Mouse (Mus musculus) kidney, embryonic 14.5 days (tissue): Measurements from ENCODE around the gene 2410131K14Rik. TPM values are rescaled to one million over a fixed set of nuclear protein-coding genes. Genes with fewer than 3 reads are reported as not detected.

Experiments
- ATAC-seq: fragments of 200-750 bp; cut with Nextera tagmentation; 2 replicates; pipeline ENCODE4 v1.8.0; 2017; ENCODE audit warnings: moderate number of reproducible peaks, mild to moderate bottlenecking, moderate TSS enrichment, moderate library complexity; ENCODE audit not compliant: low FRiP score, low TSS enrichment
- H3K27ac ChIP-seq: fragments of 300-500 bp; sonication (generic); 2 replicates; pipeline ENCODE4 v1.5.1; 2014; ENCODE audit warnings: low read depth, mild to moderate bottlenecking, low read length, moderate library complexity, mixed read lengths
- H3K27me3 ChIP-seq: fragments of 300-500 bp; sonication (generic); 2 replicates; pipeline ENCODE4 v1.6.1; 2014; ENCODE audit warnings: mild to moderate bottlenecking, low read length; ENCODE audit not compliant: control insufficient read depth, insufficient read depth
- H3K36me3 ChIP-seq: fragments of 300-500 bp; sonication (generic); 2 replicates; pipeline ENCODE4 v1.6.1; 2014; ENCODE audit warnings: low read length, mixed read lengths; ENCODE audit not compliant: control insufficient read depth, insufficient read depth
- H3K4me1 ChIP-seq: fragments of 300-500 bp; sonication (generic); 2 replicates; pipeline ENCODE4 v1.6.1; 2014; ENCODE audit warnings: low read length, mixed read lengths; ENCODE audit not compliant: control insufficient read depth, insufficient read depth
- H3K4me2 ChIP-seq: fragments of 300-500 bp; sonication (generic); replicated peaks from 2 replicates; pipeline ENCODE4 v1.6.1; 2014; ENCODE audit warnings: low read depth, mild to moderate bottlenecking, low read length
- H3K4me3 ChIP-seq: fragments of 300-500 bp; sonication (generic); 2 replicates; pipeline ENCODE4 v1.5.1; 2014; ENCODE audit warnings: mild to moderate bottlenecking, low read length
- H3K9ac ChIP-seq: fragments of 300-500 bp; sonication (generic); 2 replicates; pipeline ENCODE4 v1.6.1; 2014; ENCODE audit warnings: low read depth, mild to moderate bottlenecking, low read length, moderate library complexity
- H3K9me3 ChIP-seq: fragments of 300-500 bp; sonication (generic); 2 replicates; pipeline ENCODE4 v1.6.1; 2016; ENCODE audit warnings: low read length; ENCODE audit not compliant: control insufficient read depth
- WGBS: fragments of 180-500 bp; shearing (Covaris S2); extraction: QIAGEN DNeasy Blood & Tissue Kit; methylation state at CpG from one replicate; pipeline ENCODE4 v1.1.7; 2014; 5-methylcytosine and 5-hydroxymethylcytosine counted together
- polyA plus RNA-seq: library from polyadenylated mRNA; unstranded; fragments of >200 nt; fragmentation: Nextera tagmentation; extraction: Ambion mirVana; gene quantifications from 2 replicates; pipeline ENCODE4 v1.2.1, GENCODE M21; 2014

The 2410131K14Rik gene
- polyA plus RNA-seq, 1 experiment from 2014 or later, result 10.9 TPM

DNA sequence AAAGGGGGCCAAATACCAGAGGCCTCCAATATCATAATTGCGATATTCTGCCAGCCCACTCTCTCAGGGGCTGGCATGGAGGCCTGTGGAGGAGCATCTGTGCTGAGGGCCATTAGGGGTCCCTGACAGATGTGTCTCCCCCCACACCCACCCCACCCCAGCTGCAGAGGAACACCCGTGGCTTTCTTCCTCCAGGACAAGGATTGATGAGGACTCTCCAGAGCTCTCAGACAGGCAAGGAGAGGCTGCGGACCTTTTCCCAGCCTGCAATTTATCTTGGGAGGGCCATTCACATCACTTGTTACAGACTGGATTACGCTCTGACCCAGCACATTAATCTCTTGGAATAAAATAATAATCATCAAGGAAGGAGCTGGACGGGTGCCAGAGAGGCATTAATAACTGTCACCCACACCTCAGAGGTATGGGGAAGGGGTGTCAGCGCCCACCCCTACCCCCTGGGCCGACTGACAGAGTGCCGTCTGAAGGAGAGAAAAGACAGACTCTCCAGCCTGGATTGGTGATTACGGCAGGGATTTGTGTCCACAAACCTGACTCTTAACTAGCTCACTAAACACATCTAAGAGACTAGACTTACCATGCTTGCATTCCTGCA, 21.8 kb upstream of the 2410131K14Rik start:
- H3K4me1 ChIP-seq, result no peaks in the 10 kb centered on the region
- H3K36me3 ChIP-seq, result peaks cover 4% of the 10 kb centered on the region; the same call in 1 of the 2 replicates
- H3K4me3 ChIP-seq, result no peak overlapping the region
- no peak overlapping the region for H3K9ac ChIP-seq
- no peak overlapping the region for H3K27ac ChIP-seq
- H3K4me2 ChIP-seq, result no peak overlapping the region
- H3K27me3 ChIP-seq, result no peaks in the 10 kb centered on the region
- 45% methylated on average over 9 of the region's 9 CpGs for WGBS
- no peaks in the 10 kb centered on the region for H3K9me3 ChIP-seq
- no peak for ATAC-seq

DNA sequence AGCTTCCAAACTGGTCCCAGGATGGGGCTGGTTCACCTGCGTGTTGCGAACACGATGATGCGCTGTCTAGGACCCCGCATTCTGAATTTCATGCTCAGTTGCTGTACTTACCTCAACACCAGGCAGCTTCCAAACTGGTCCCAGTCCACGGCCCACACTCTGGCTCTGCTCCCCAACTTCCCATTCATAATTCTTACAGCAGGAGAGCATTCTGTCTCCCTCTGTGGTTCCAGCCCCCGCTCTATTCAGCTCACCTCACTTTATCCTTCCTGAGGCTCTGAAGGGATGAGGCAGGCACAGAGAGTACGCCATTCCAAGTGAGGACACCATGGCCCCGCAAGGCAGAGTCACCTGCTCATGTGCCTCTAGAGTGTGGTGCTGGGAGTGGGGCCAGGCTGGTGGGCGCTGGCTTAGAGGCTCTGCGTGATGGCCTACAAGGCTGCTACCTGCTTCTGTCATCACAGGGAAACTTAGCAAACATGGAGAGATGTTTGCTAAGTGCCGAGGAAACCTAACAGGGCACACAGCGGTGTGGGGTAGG, 14.9 kb upstream of the 2410131K14Rik start:
- peaks cover 9% of the 10 kb centered on the region; the same call in 1 of the 2 replicates for H3K36me3 ChIP-seq
- no peak overlapping the region for H3K4me2 ChIP-seq
- no peak overlapping the region for H3K9ac ChIP-seq
- no peaks in the 10 kb centered on the region for H3K27me3 ChIP-seq
- no peak overlapping the region for H3K4me3 ChIP-seq
- no peaks in the 10 kb centered on the region for H3K9me3 ChIP-seq
- no peak for ATAC-seq
- no peaks in the 10 kb centered on the region for H3K4me1 ChIP-seq
- H3K27ac ChIP-seq, result no peak overlapping the region
- WGBS, result 94% methylated on average over 13 of the region's 13 CpGs

DNA sequence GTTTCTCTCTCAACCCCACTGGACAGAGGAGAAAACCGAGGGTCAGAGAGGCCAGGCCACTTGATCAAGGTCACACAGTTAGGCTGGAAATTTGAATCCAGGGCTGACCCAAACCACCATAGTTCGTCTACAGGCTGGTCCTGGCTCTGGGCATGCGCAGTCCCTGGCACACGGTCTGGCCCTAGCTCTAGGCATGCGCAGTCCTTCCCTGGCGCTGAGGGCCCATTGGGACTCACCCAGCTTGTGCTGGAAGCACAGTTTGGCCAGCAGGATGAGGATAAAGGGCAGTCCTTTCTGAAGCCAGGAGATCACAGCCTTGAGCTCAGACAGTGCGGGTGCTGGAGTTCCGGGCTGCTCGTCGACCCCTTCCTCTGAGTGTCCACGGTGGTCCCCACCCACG, 8.1 kb upstream of the 2410131K14Rik start:
- Histone ChIP-seq H3K4me2 (no peak overlapping the region), H3K9ac (no peak overlapping the region), H3K9me3 (no peaks in the 10 kb centered on the region), H3K36me3 (peaks cover 7% of the 10 kb centered on the region; the same call in 1 of the 2 replicates), H3K4me1 (no peaks in the 10 kb centered on the region), H3K27me3 (no peaks in the 10 kb centered on the region), H3K4me3 (no peak overlapping the region), H3K27ac (no peak overlapping the region)
- 85% methylated on average over 12 of the region's 12 CpGs for WGBS
- ATAC-seq, result no peak

DNA sequence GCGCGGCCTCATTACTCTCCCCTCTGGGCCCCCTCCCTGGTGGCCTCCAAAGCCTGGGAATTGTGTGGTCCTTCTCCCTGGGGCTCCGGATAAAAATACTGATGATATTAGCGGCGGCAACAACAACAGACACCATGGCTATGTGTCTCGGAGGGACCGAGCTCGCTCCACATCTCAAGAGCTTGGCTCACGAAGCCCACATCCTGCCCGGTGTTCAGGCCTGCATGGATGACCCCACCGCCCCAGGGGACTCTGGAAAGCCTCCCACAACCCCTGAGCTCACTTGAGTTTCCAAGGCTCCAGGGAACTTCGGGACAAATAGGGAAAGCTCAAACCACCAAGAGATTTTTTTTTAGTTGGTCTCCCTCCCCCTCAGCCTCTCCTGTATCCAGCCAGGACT, 5.4 kb upstream of the 2410131K14Rik start:
- Histone ChIP-seq H3K4me1 (peaks cover 4% of the 10 kb centered on the region; the same call in 1 of the 2 replicates), H3K27ac (no peak overlapping the region), H3K4me2 (no peak overlapping the region), H3K9me3 (no peaks in the 10 kb centered on the region), H3K27me3 (no peaks in the 10 kb centered on the region), H3K9ac (no peak overlapping the region), H3K36me3 (peaks cover 7% of the 10 kb centered on the region; the same call in 1 of the 2 replicates), H3K4me3 (no peak overlapping the region)
- no peak for ATAC-seq
- WGBS, result 85% methylated on average over 12 of the region's 12 CpGs

DNA sequence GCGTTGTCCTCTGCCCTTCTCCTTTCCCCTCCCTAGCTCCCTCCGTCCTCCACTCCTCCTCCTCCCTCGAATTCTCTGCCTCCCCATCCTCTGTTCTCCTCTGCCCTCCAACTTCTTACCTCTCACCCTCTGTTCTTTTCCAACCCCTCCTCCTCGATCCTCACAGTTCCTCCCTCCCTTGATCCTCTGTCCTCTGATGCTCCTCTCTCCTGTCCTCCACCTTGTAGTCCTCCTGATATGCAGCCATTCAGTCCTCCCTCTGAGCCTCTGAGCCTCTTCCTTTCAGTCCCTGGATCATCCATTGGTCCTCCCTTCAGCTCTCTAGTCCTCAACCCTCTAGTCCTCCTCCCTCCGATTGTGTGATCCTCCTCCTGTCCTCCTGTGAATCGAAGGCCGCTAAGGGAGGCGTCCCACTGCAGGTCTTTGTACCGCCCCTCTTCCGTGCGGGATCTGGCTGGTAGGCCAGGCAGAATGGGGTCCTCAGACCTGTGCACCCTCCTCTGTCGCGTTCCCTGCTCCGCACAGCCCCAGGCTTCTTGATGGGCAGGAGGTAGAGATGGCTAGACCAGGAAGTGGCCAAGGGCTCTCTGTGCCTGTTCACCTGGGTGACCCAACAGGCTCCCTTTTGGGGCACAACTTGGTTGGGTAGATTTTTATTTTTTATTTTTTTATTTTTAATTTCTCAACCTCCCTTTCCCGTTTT, 730 bp downstream of the 2410131K14Rik start:
- peak overlapping the region; percentile 39 for H3K27ac ChIP-seq

DNA sequence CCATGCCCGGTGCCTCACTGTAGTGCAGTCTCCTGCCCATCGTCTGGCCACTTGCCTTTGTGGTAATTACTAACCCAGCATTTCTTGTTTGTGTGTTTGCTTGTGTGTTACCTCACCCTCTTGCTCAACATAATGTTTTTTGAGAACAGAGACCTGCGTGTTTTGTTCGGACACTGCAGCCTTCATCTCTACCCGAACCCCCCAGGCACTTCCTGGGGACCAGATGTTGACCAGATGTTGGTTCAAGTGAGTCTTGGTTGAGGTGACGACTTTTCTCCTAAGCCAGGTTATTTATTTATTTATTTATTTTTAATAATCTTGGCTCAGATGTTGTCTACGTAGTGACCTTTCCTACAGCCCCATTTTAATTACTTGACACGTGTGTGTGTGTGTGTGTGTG, 2.4 kb downstream of the 2410131K14Rik start:
- H3K27me3 ChIP-seq, result no peaks in the 10 kb centered on the region
- H3K27ac ChIP-seq, result no peak overlapping the region
- peaks cover 10% of the 10 kb centered on the region; the same call in 1 of the 2 replicates for H3K36me3 ChIP-seq
- H3K4me2 ChIP-seq, result no peak overlapping the region
- no peak overlapping the region for H3K9ac ChIP-seq
- ATAC-seq, result no peak
- H3K4me3 ChIP-seq, result no peak overlapping the region
- H3K9me3 ChIP-seq, result no peaks in the 10 kb centered on the region
- 88% methylated on average over 8 of the region's 8 CpGs for WGBS
- peaks cover 15% of the 10 kb centered on the region for H3K4me1 ChIP-seq

More for the DNA sequence above, 730 bp downstream of the 2410131K14Rik start:
- Histone ChIP-seq H3K4me2 (peak overlapping the region; percentile 83), H3K9ac (peak overlapping the region; percentile 72), H3K4me1 (peaks cover 15% of the 10 kb centered on the region), H3K4me3 (peak overlapping the region; percentile 76), H3K36me3 (peaks cover 13% of the 10 kb centered on the region; the same call in 1 of the 2 replicates), H3K27me3 (no peaks in the 10 kb centered on the region), H3K9me3 (no peaks in the 10 kb centered on the region)
- WGBS, result 6% methylated on average over 15 of the region's 15 CpGs
- ATAC-seq, result no peak; the same call in 1 of the 2 replicates

DNA sequence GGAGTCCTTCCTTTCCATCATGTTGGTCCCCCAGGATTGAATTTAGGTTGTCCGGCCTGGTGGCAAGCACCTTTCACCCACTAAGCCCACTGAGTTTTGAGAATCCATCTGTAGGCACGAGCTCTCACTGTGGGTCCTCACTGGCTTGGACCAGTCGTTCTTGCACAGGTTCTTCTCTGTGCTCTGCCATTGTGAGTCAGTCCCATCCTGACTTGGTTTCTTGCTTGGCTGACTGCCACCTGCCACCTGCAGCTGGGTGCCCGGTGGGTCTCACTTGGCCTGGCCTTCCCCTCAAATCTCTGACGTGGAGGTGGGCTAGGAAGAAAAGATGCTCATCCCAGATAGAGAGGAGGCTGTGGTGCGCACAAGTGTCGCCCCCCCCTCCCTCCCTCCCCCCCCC, 6.0 kb downstream of the 2410131K14Rik start:
- Histone ChIP-seq H3K9ac (no peak overlapping the region), H3K27me3 (no peaks in the 10 kb centered on the region), H3K4me3 (no peak overlapping the region), H3K36me3 (peaks cover 13% of the 10 kb centered on the region; the same call in 1 of the 2 replicates), H3K4me1 (peaks cover 8% of the 10 kb centered on the region), H3K9me3 (no peaks in the 10 kb centered on the region), H3K4me2 (no peak overlapping the region), H3K27ac (no peak overlapping the region)
- ATAC-seq, result no peak
- 87% methylated on average over 6 of the region's 7 CpGs for WGBS

DNA sequence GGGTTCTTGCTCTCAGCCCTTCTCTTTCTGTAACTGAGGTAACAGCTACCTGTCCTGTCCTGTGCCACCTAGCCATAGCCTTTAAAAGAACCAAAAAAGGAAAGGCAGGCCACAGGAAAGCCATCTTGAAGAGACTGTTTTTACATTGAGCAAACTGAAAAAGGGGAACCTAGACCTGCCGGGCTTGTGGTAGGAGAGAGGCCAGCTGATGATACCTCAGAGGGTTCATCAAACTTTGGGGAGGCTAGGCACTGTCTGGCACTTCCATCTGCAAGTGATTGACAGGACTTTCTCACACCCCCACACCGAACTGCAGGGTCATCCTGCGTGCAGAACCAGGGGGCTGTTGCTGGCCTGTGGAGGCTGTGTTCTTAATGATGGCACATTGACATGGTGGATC, 8.5 kb downstream of the 2410131K14Rik start:
- Histone ChIP-seq H3K27ac (no peak overlapping the region), H3K36me3 (peaks cover 27% of the 10 kb centered on the region), H3K27me3 (no peaks in the 10 kb centered on the region), H3K4me2 (no peak overlapping the region), H3K4me1 (no peaks in the 10 kb centered on the region), H3K9me3 (no peaks in the 10 kb centered on the region), H3K4me3 (no peak overlapping the region), H3K9ac (no peak overlapping the region)
- WGBS, result 89% methylated on average over 3 of the region's 3 CpGs
- ATAC-seq, result no peak

DNA sequence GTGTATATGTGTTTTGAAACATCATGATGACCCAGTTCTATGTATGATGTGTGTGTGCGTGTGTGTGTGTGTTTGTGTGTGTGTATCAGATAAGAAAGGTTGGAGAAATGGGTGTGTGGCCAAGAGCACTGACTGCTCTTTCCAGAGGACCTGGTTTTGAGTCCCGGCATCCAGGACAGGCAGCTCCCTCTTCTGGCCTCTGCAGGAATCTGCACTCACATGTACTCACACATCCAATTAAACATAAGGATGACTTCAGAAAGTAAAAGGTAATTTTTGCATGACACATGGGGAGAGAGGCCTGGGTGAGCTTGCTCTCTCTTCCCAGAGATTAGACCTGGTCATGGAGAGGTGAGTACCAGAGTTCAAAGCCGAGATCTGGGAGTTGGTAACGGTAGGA, 12.0 kb downstream of the 2410131K14Rik start:
- Histone ChIP-seq H3K27me3 (no peaks in the 10 kb centered on the region), H3K27ac (no peak overlapping the region), H3K4me3 (no peak overlapping the region), H3K4me2 (no peak overlapping the region), H3K36me3 (peaks cover 55% of the 10 kb centered on the region), H3K9ac (no peak overlapping the region), H3K4me1 (no peaks in the 10 kb centered on the region), H3K9me3 (no peaks in the 10 kb centered on the region)
- no peak for ATAC-seq
- WGBS, result 95% methylated on average over 4 of the region's 4 CpGs
